In genomic region chr6:80622676-80623334, GRCm38 (mm10) we compare ENCODE assay signal across 16 mouse cellular contexts.
DNase-seq lines count a peak whose midpoint lies in the region; ATAC-seq and TF ChIP-seq lines count a peak whose summit lies in the region.
"Had no signal": no experiment of that assay in that cellular context is flagged by ENCODE, and none has a peak within 500 bp of the region (broad histone marks: within the 10 kb centered on the region; RNA-seq: fewer than 3 reads in every experiment).

No protein-coding gene starts in this region.

- H3K27me3 ChIP-seq in forebrain, embryonic 13.5 days: no peaks in the 10 kb centered on the region
- no peaks in the 10 kb centered on the region for H3K27me3 ChIP-seq in forebrain, embryonic 12.5 days
- no peaks in the 10 kb centered on the region for H3K27me3 ChIP-seq in midbrain, postnatal 0 days (ENCODE audit: insufficient read depth, low read length)
- H3K27me3 ChIP-seq in midbrain, embryonic 11.5 days (ENCODE audit: control insufficient read depth, insufficient read depth, low read length): no peaks in the 10 kb centered on the region
- H3K27me3 ChIP-seq: embryonic facial prominence, embryonic 12.5 days; heart, embryonic 13.5 days; intestine, embryonic 15.5 days; kidney, embryonic 15.5 days; limb, embryonic 13.5 days; liver, embryonic 15.5 days; neural tube, embryonic 13.5 days had no signal

- no peak overlapping the region for H3K9ac ChIP-seq in forebrain, embryonic 13.5 days
- no peak overlapping the region for H3K9ac ChIP-seq in forebrain, embryonic 12.5 days
- no peak overlapping the region for H3K9ac ChIP-seq in midbrain, postnatal 0 days (replicated peaks; ENCODE audit: low read length, poor library complexity, severe bottlenecking)
- H3K9ac ChIP-seq in midbrain, embryonic 11.5 days (ENCODE audit: low read length): no peak overlapping the region
- H3K9ac ChIP-seq: embryonic facial prominence, embryonic 12.5 days; heart, embryonic 13.5 days; intestine, embryonic 15.5 days; kidney, embryonic 15.5 days; limb, embryonic 13.5 days; liver, embryonic 15.5 days; neural tube, embryonic 13.5 days had no signal

- DNase-seq in midbrain, postnatal 0 days (ENCODE audit: low spot score): peak; percentile 44
- no peak for DNase-seq in midbrain, embryonic 11.5 days (ENCODE audit: low spot score, missing footprints)
- DNase-seq in layer of hippocampus, adult 11-12 months (ENCODE audit: low spot score): peak; percentile 73
- peak; percentile 24 for DNase-seq in telencephalon, adult 2 months (ENCODE audit: low read depth, low spot score)
- no peak for DNase-seq in urinary bladder, postnatal 36 days (ENCODE audit: low spot score in 2 of 2)
- DNase-seq: lung, postnatal 10 days; thymus, postnatal 36 days had no signal

- H3K27ac ChIP-seq in forebrain, embryonic 13.5 days: no peak overlapping the region
- H3K27ac ChIP-seq in forebrain, embryonic 12.5 days: no peak overlapping the region
- no peak overlapping the region for H3K27ac ChIP-seq in midbrain, postnatal 0 days (ENCODE audit: low read depth, low read length)
- no peak overlapping the region for H3K27ac ChIP-seq in midbrain, embryonic 11.5 days (ENCODE audit: low read depth, low read length)
- H3K27ac ChIP-seq: embryonic facial prominence, embryonic 12.5 days; heart, embryonic 13.5 days; intestine, embryonic 15.5 days; kidney, embryonic 15.5 days; limb, embryonic 13.5 days; liver, embryonic 15.5 days; neural tube, embryonic 13.5 days had no signal

- no peaks in the 10 kb centered on the region for H3K9me3 ChIP-seq in forebrain, embryonic 13.5 days (replicated peaks)
- H3K9me3 ChIP-seq in forebrain, embryonic 12.5 days: no peaks in the 10 kb centered on the region
- H3K9me3 ChIP-seq in midbrain, postnatal 0 days (ENCODE audit: low read length): no peaks in the 10 kb centered on the region
- H3K9me3 ChIP-seq in midbrain, embryonic 11.5 days (ENCODE audit: control insufficient read depth, low read length): no peaks in the 10 kb centered on the region
- H3K9me3 ChIP-seq: embryonic facial prominence, embryonic 12.5 days; heart, embryonic 13.5 days; intestine, embryonic 15.5 days; kidney, embryonic 15.5 days; limb, embryonic 13.5 days; liver, embryonic 15.5 days; neural tube, embryonic 13.5 days had no signal

- no peak overlapping the region for H3K4me2 ChIP-seq in forebrain, embryonic 13.5 days
- H3K4me2 ChIP-seq in forebrain, embryonic 12.5 days: no peak overlapping the region
- H3K4me2 ChIP-seq in midbrain, postnatal 0 days (ENCODE audit: low read depth, low read length, poor library complexity, severe bottlenecking): no peak overlapping the region
- H3K4me2 ChIP-seq in midbrain, embryonic 11.5 days: no peak overlapping the region
- H3K4me2 ChIP-seq: embryonic facial prominence, embryonic 12.5 days; heart, embryonic 13.5 days; intestine, embryonic 15.5 days; kidney, embryonic 15.5 days; limb, embryonic 13.5 days; liver, embryonic 15.5 days; neural tube, embryonic 13.5 days had no signal

- H3K36me3 ChIP-seq in forebrain, embryonic 13.5 days (ENCODE audit: poor library complexity, severe bottlenecking): no peaks in the 10 kb centered on the region
- H3K36me3 ChIP-seq in forebrain, embryonic 12.5 days (replicated peaks): no peaks in the 10 kb centered on the region
- H3K36me3 ChIP-seq in midbrain, postnatal 0 days (ENCODE audit: insufficient read depth, low read length): no peaks in the 10 kb centered on the region
- no peaks in the 10 kb centered on the region for H3K36me3 ChIP-seq in midbrain, embryonic 11.5 days (ENCODE audit: control insufficient read depth, insufficient read depth, low read length)
- H3K36me3 ChIP-seq: embryonic facial prominence, embryonic 12.5 days; heart, embryonic 13.5 days; intestine, embryonic 15.5 days; kidney, embryonic 15.5 days; limb, embryonic 13.5 days; liver, embryonic 15.5 days; neural tube, embryonic 13.5 days had no signal

- no peak for TF ChIP-seq CTCF in midbrain, postnatal 0 days (IDR thresholded peaks at IDR 0.05)

- 81% methylated on average over 6 of the region's 6 CpGs for WGBS in forebrain, embryonic 13.5 days
- WGBS in forebrain, embryonic 12.5 days: 87% methylated on average over 6 of the region's 6 CpGs
- WGBS in midbrain, postnatal 0 days: 87% methylated on average over 6 of the region's 6 CpGs
- WGBS in midbrain, embryonic 11.5 days: 90% methylated on average over 6 of the region's 6 CpGs

- H3K4me3 ChIP-seq in forebrain, embryonic 13.5 days: no peak overlapping the region
- no peak overlapping the region for H3K4me3 ChIP-seq in forebrain, embryonic 12.5 days (replicated peaks)
- H3K4me3 ChIP-seq in midbrain, postnatal 0 days (ENCODE audit: low read depth, low read length): no peak overlapping the region
- H3K4me3 ChIP-seq in midbrain, embryonic 11.5 days (ENCODE audit: low read depth, low read length): no peak overlapping the region
- H3K4me3 ChIP-seq: embryonic facial prominence, embryonic 12.5 days; heart, embryonic 13.5 days; intestine, embryonic 15.5 days; kidney, embryonic 15.5 days; limb, embryonic 13.5 days; liver, embryonic 15.5 days; neural tube, embryonic 13.5 days had no signal

- ATAC-seq in forebrain, embryonic 13.5 days: peak; percentile 73; the same call in 1 of the 2 replicates
- ATAC-seq in forebrain, embryonic 12.5 days (ENCODE audit: low FRiP score): no peak
- no peak for ATAC-seq in midbrain, postnatal 0 days (ENCODE audit: low FRiP score)
- ATAC-seq in midbrain, embryonic 11.5 days (ENCODE audit: low FRiP score): no peak
- ATAC-seq: intestine, embryonic 15.5 days had no signal

- no peaks in the 10 kb centered on the region for H3K4me1 ChIP-seq in forebrain, embryonic 13.5 days
- H3K4me1 ChIP-seq in forebrain, embryonic 12.5 days: no peaks in the 10 kb centered on the region
- H3K4me1 ChIP-seq in midbrain, postnatal 0 days (ENCODE audit: insufficient read depth, low read length): no peaks in the 10 kb centered on the region
- H3K4me1 ChIP-seq in midbrain, embryonic 11.5 days (ENCODE audit: control insufficient read depth, insufficient read depth, low read length): no peaks in the 10 kb centered on the region
- H3K4me1 ChIP-seq: embryonic facial prominence, embryonic 12.5 days; heart, embryonic 13.5 days; intestine, embryonic 15.5 days; kidney, embryonic 15.5 days; limb, embryonic 13.5 days; liver, embryonic 15.5 days; neural tube, embryonic 13.5 days had no signal

Comparison
In these comparisons a context has a peak if more than half of its experiments do, and no peak if none do; other contexts are left out.
1. DNase-seq: peak in midbrain, postnatal 0 days (single experiment), layer of hippocampus, adult 11-12 months (single experiment) and telencephalon, adult 2 months (single experiment); none in midbrain, embryonic 11.5 days (single experiment) and urinary bladder, postnatal 36 days (0 of 2).